Mouse (Mus musculus) MEL (cell line): ENCODE data around the gene Raver1. TPM values are rescaled to one million over a fixed set of nuclear protein-coding genes. Genes with fewer than 3 reads are reported as not detected.
A peak's percentile ranks its signal among the peaks of the same experiment; 100 is the strongest.

Experiments
- DNase-seq: peaks from one replicate; pipeline ENCODE4 v3.0.0; 2011; ENCODE audit warnings: low read depth, low spot score
- H3K27ac ChIP-seq: 2 replicates; pipeline ENCODE4 v1.5.1; 2012; ENCODE audit warnings: low read depth, mild to moderate bottlenecking, control low read depth, low read length, moderate library complexity; ENCODE audit not compliant: control insufficient read depth
- H3K27me3 ChIP-seq, 2 experiments: fragments of 150-350 bp in 1 of 2; sonication (generic) in 1 of 2; 2 replicates each; pipeline ENCODE4 v1.6.1; 2012; ENCODE audit warnings: low read length in 2 of 2, mild to moderate bottlenecking in 2 of 2, improper control_type of control experiment in 1 of 2, moderate library complexity in 1 of 2; ENCODE audit not compliant: insufficient read depth in 2 of 2, control insufficient read depth in 1 of 2
- H3K36me3 ChIP-seq, 2 experiments: 2 replicates each; pipeline ENCODE4 v1.6.1; 2012 to 2014; ENCODE audit warnings: low read length in 2 of 2, improper control_type of control experiment in 1 of 2, inconsistent platforms in 1 of 2, mild to moderate bottlenecking in 1 of 2; ENCODE audit not compliant: insufficient read depth in 2 of 2, control insufficient read depth in 1 of 2
- H3K4me1 ChIP-seq, 2 experiments: fragments of 150-350 bp in 1 of 2; sonication (generic) in 1 of 2; 2 replicates each; pipeline ENCODE4 v1.6.1; 2012; ENCODE audit warnings: low read length in 2 of 2, improper control_type of control experiment in 1 of 2, mild to moderate bottlenecking in 1 of 2; ENCODE audit not compliant: insufficient read depth in 2 of 2, control insufficient read depth in 1 of 2
- H3K4me3 ChIP-seq, 2 experiments: fragments of 150-350 bp in 1 of 2; sonication (generic) in 1 of 2; 2 replicates each; pipeline ENCODE4 v1.5.1; 2012; ENCODE audit warnings: low read depth in 2 of 2, low read length in 2 of 2, mild to moderate bottlenecking in 2 of 2, moderate library complexity in 2 of 2, control low read depth in 1 of 2, improper control_type of control experiment in 1 of 2; ENCODE audit not compliant: control insufficient read depth in 1 of 2, insufficient read depth in 1 of 2
- H3K79me2 ChIP-seq: 2 replicates; pipeline ENCODE4 v1.6.1; 2012; ENCODE audit warnings: mild to moderate bottlenecking, low read length, moderate library complexity; ENCODE audit not compliant: control insufficient read depth, poor library complexity, insufficient read depth
- H3K9ac ChIP-seq: 2 replicates; pipeline ENCODE4 v1.6.1; 2012; ENCODE audit warnings: low read depth, mild to moderate bottlenecking, control low read depth, low read length, moderate library complexity; ENCODE audit not compliant: control insufficient read depth, poor library complexity, severe bottlenecking
- H3K9me3 ChIP-seq: fragments of 150-350 bp; sonication (generic); replicated peaks from 2 replicates; pipeline ENCODE4 v1.6.1; 2012; ENCODE audit warnings: mild to moderate bottlenecking, low read length, improper control_type of control experiment, moderate library complexity; ENCODE audit not compliant: insufficient read depth
- CHD1 ChIP-seq: IDR thresholded peaks from 2 replicates; pipeline ENCODE4 v1.6.1; 2012; ENCODE audit warnings: low read depth, mild to moderate bottlenecking, inconsistent platforms, low read length, improper control_type of control experiment
- CHD2 ChIP-seq: IDR thresholded peaks from 2 replicates; pipeline ENCODE4 v1.6.1; 2011; ENCODE audit warnings: low read length, improper control_type of control experiment
- ELF1 ChIP-seq: IDR thresholded peaks from 2 replicates; pipeline ENCODE4 v1.6.1; 2014; ENCODE audit warnings: low read depth, mild to moderate bottlenecking, inconsistent platforms, low read length, improper control_type of control experiment, moderate library complexity
- ETS1 ChIP-seq: IDR thresholded peaks from 2 replicates; pipeline ENCODE4 v1.6.1; 2012; ENCODE audit warnings: low read depth, mild to moderate bottlenecking, inconsistent platforms, low read length, improper control_type of control experiment, moderate library complexity
- GABPA ChIP-seq: IDR thresholded peaks from 2 replicates; pipeline ENCODE4 v1.6.1; 2012; ENCODE audit warnings: low read depth, mild to moderate bottlenecking, inconsistent platforms, low read length, improper control_type of control experiment, moderate library complexity
- GATA1 ChIP-seq: IDR thresholded peaks from 2 replicates; pipeline ENCODE4 v1.6.1; 2011; ENCODE audit warnings: low read depth, low read length, improper control_type of control experiment
- HCFC1 ChIP-seq: IDR thresholded peaks from 2 replicates; pipeline ENCODE4 v1.6.1; 2012; ENCODE audit warnings: low read depth, mild to moderate bottlenecking, inconsistent platforms, low read length, improper control_type of control experiment, moderate library complexity
- JUND ChIP-seq: IDR thresholded peaks from 2 replicates; pipeline ENCODE4 v1.6.1; 2011; ENCODE audit warnings: low read depth, mild to moderate bottlenecking, improper control_type of control experiment, low read length
- KAT2A ChIP-seq: conservative IDR thresholded peaks from 2 replicates; pipeline ENCODE4 v1.6.1; 2012; ENCODE audit warnings: low read depth, low read length, improper control_type of control experiment, inconsistent platforms
- MAFK ChIP-seq: IDR thresholded peaks from 2 replicates; pipeline ENCODE4 v1.6.1; 2011; ENCODE audit warnings: low read depth, mild to moderate bottlenecking, low read length, improper control_type of control experiment, borderline replicate concordance
- MAX ChIP-seq: IDR thresholded peaks from 2 replicates; pipeline ENCODE4 v1.6.1; 2011; ENCODE audit warnings: low read length, improper control_type of control experiment
- MEF2A ChIP-seq: IDR thresholded peaks from 2 replicates; pipeline ENCODE4 v1.6.1; 2014; ENCODE audit warnings: low read depth, mild to moderate bottlenecking, inconsistent platforms, low read length, improper control_type of control experiment; ENCODE audit not compliant: poor library complexity, insufficient replicate concordance, severe bottlenecking; ENCODE audit errors: extremely low read depth
- MXI1 ChIP-seq: IDR thresholded peaks from 2 replicates; pipeline ENCODE4 v1.6.1; 2011; ENCODE audit warnings: mild to moderate bottlenecking, low read depth, low read length, improper control_type of control experiment
- MYB ChIP-seq: IDR thresholded peaks from 2 replicates; pipeline ENCODE4 v1.6.1; 2011; ENCODE audit warnings: mild to moderate bottlenecking, low read depth, low read length, improper control_type of control experiment
- MYC ChIP-seq: IDR thresholded peaks from 2 replicates; pipeline ENCODE4 v1.6.1; 2011; ENCODE audit warnings: low read depth, mild to moderate bottlenecking, low read length, improper control_type of control experiment, moderate library complexity
- NELFE ChIP-seq: IDR thresholded peaks from 2 replicates; pipeline ENCODE4 v1.6.1; 2011; ENCODE audit warnings: low read depth, low read length, improper control_type of control experiment
- NRF1 ChIP-seq: IDR thresholded peaks from 2 replicates; pipeline ENCODE4 v1.6.1; 2014; ENCODE audit warnings: low read depth, mild to moderate bottlenecking, inconsistent platforms, low read length, improper control_type of control experiment, moderate library complexity; ENCODE audit not compliant: poor library complexity, insufficient read depth, severe bottlenecking
- POLR2A ChIP-seq, 2 experiments: IDR thresholded peaks; 2 replicates each; pipeline ENCODE4 v1.6.1; 2011 to 2012; ENCODE audit warnings: low read length in 2 of 2, mild to moderate bottlenecking in 2 of 2, control low read depth in 1 of 2, improper control_type of control experiment in 1 of 2, low read depth in 1 of 2, moderate library complexity in 1 of 2; ENCODE audit not compliant: control insufficient read depth in 1 of 2, insufficient read depth in 1 of 2, poor library complexity in 1 of 2
- POLR2AphosphoS5 ChIP-seq: IDR thresholded peaks from 2 replicates; pipeline ENCODE4 v1.6.1; 2012; ENCODE audit warnings: low read depth, borderline replicate concordance, mild to moderate bottlenecking, inconsistent platforms, low read length, moderate library complexity, mixed read lengths
- RAD21 ChIP-seq: IDR thresholded peaks from 2 replicates; pipeline ENCODE4 v1.6.1; 2011; ENCODE audit warnings: mild to moderate bottlenecking, low read depth, low read length, improper control_type of control experiment
- RCOR1 ChIP-seq: IDR thresholded peaks from 2 replicates; pipeline ENCODE4 v1.6.1; 2012; ENCODE audit warnings: low read depth, mild to moderate bottlenecking, inconsistent platforms, low read length, improper control_type of control experiment
- TAL1 ChIP-seq: IDR thresholded peaks from 2 replicates; pipeline ENCODE4 v1.6.1; 2012; ENCODE audit warnings: mild to moderate bottlenecking, inconsistent platforms, low read length, moderate library complexity, mixed read lengths
- TBP ChIP-seq: IDR thresholded peaks from 2 replicates; pipeline ENCODE4 v1.8.0; 2011; ENCODE audit warnings: low read depth, low read length, improper control_type of control experiment
- TCF12 ChIP-seq: IDR thresholded peaks from 2 replicates; pipeline ENCODE4 v1.6.1; 2014; ENCODE audit warnings: low read depth, mild to moderate bottlenecking, inconsistent platforms, low read length, improper control_type of control experiment, moderate library complexity
- UBTF ChIP-seq: IDR thresholded peaks from 2 replicates; pipeline ENCODE4 v1.6.1; 2012; ENCODE audit warnings: low read depth, mild to moderate bottlenecking, inconsistent platforms, low read length, improper control_type of control experiment, moderate library complexity, borderline replicate concordance; ENCODE audit not compliant: insufficient read depth
- USF1 ChIP-seq: IDR thresholded peaks from 2 replicates; pipeline ENCODE4 v1.6.1; 2014; ENCODE audit warnings: low read depth, mild to moderate bottlenecking, inconsistent platforms, low read length, improper control_type of control experiment, moderate library complexity
- ZNF384 ChIP-seq: IDR thresholded peaks from 2 replicates; pipeline ENCODE4 v1.6.1; 2012; ENCODE audit warnings: low read depth, mild to moderate bottlenecking, inconsistent platforms, low read length, improper control_type of control experiment
- polyA plus RNA-seq, 2 experiments: library from polyadenylated mRNA; stranded (reverse) in 1 of 2; unstranded in 1 of 2; fragments of >175 nt in 1 of 2; fragments of >200 nt in 1 of 2; gene quantifications; 2 replicates each; pipeline versions ENCODE4 v1.2.1 to v1.2.4; 2012; ENCODE audit warnings: low replicate concordance in 2 of 2, low read depth in 1 of 2; ENCODE audit not compliant: insufficient read length in 2 of 2, insufficient read depth in 1 of 2, missing spikeins in 1 of 2
- total RNA-seq: library from RNA; depleted of rRNA; stranded (reverse); fragments of 300-350 nt; gene quantifications from 2 replicates; pipeline ENCODE4 v1.2.3, GENCODE M21; 2012

The Raver1 gene
- total and polyA plus RNA-seq, 3 experiments: 50.0 to 291 TPM; not detected in 1

DNA sequence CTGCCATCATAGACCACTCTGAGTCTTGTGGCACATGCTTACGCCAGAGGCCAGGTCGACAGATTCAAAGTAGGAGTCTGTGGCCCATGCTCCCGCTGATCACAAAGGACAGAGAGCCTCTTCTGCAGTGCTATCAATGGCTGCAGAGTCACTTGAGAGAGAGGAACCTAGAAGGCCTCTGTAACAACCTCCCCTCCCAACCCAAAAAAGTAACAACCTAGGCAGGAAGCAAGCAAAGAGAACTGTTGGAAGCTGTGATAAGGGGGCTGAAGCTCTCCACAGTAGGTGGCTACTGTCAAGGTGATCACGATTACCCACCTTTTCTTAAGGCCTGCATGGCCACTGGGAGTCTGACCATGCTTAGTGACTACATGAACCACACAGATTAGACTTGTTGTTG, 48.2 kb downstream of the Raver1 start (continued):
- TF ChIP-seq NRF1: no peak
- TF ChIP-seq MAX: peak; percentile 57; the same call in 1 of the 2 replicates
- peak; percentile 80; the same call in 1 of the 2 replicates for TF ChIP-seq POLR2AphosphoS5
- TF ChIP-seq RAD21: no peak
- TF ChIP-seq ZNF384: peak; percentile 50; the same call in 1 of the 2 replicates
- no peak for TF ChIP-seq JUND
- TF ChIP-seq TBP: peak; percentile 77
- TF ChIP-seq MAFK: no peak
- TF ChIP-seq POLR2A (IDR thresholded peaks at IDR 0.05; ENCODE audit: control insufficient read depth in 1 of 2, insufficient read depth in 1 of 2, low read depth in 1 of 2, low read length in 2 of 2, poor library complexity in 1 of 2): peak in 1 of 2 experiments; percentile 46; a peak in 1 of 4 replicates
- 0 out of 2 replicates have a peak, but pooled peaks have one; percentile 40 for TF ChIP-seq MYB
- peak; percentile 65 for TF ChIP-seq MYC
- TF ChIP-seq GABPA: no peak
- peak; percentile 64; the same call in 1 of the 2 replicates for TF ChIP-seq HCFC1
- TF ChIP-seq UBTF: no peak
- peak; percentile 70 for TF ChIP-seq TCF12
- no peak for TF ChIP-seq MEF2A

DNA sequence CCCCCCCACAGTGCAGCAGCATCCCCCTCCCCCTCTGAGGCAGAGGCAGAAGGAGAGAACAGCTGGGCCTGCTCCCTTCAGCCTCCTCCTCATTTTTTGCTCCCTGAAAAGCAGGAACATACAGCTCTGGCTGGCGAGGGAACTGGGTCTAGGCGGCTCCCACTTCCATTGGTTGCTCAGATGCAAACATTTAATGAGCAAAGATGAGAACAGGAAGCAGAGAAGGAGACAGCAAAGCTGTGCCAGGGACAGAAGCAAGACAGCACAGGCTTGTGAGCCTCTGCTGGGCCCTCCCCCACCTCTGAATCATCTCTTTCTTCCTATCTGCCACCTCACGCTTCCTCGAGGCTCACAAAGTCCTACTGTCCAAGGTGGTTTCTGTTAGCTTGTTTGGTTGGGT, 50.5 kb downstream of the Raver1 start:
- Histone ChIP-seq H3K4me3 (no peak overlapping the region), H3K36me3 (peaks cover 0 to 46% of the 10 kb centered on the region in 2 experiments; a peak in 2 of 4 replicates), H3K27ac (peak overlapping the region; percentile 62), H3K9ac (peak overlapping the region; percentile 16; the same call in 1 of the 2 replicates), H3K79me2 (no peaks in the 10 kb centered on the region), H3K4me1 (peaks cover 29 to 51% of the 10 kb centered on the region in 2 experiments), H3K9me3 (no peaks in the 10 kb centered on the region), H3K27me3 (no peaks in the 10 kb centered on the region)
- DNase-seq: peak; percentile 96
- TF ChIP-seq ETS1: no peak
- peak; percentile 84 for TF ChIP-seq TBP
- TF ChIP-seq KAT2A: no peak
- TF ChIP-seq TAL1: peak; percentile 61
- no peak for TF ChIP-seq USF1
- TF ChIP-seq CHD2: no peak
- TF ChIP-seq MYC: no peak
- no peak for TF ChIP-seq CHD1
- no peak for TF ChIP-seq NRF1
- TF ChIP-seq MXI1: no peak
- no peak for TF ChIP-seq ELF1
- TF ChIP-seq GATA1: peak; percentile 64
- TF ChIP-seq NELFE: no peak
- TF ChIP-seq POLR2A (IDR thresholded peaks at IDR 0.05; ENCODE audit: control insufficient read depth in 1 of 2, insufficient read depth in 1 of 2, low read depth in 1 of 2, low read length in 2 of 2, poor library complexity in 1 of 2): peak in 1 of 2 experiments; percentile 64; a peak in 2 of 4 replicates
- TF ChIP-seq RCOR1: no peak
- TF ChIP-seq MYB: no peak
- no peak for TF ChIP-seq GABPA
- no peak for TF ChIP-seq RAD21
